Mouse (Mus musculus) embryonic fibroblast, embryonic 13.5 days (primary cell): ENCODE results near the gene Smtn. TPM values are rescaled to one million over a fixed set of nuclear protein-coding genes. Genes with fewer than 3 reads are reported as not detected.

ENCODE experiments used
- H3K27ac ChIP-seq: 2 replicates; pipeline ENCODE4 v1.5.1; 2012; ENCODE audit warnings: low read length, control low read depth, inconsistent platforms; ENCODE audit not compliant: insufficient read depth
- H3K4me1 ChIP-seq: 2 replicates; pipeline ENCODE4 v1.6.1; 2011; ENCODE audit warnings: low read length; ENCODE audit not compliant: control insufficient read depth, insufficient read depth
- H3K4me3 ChIP-seq: 2 replicates; pipeline ENCODE4 v1.5.1; 2011; ENCODE audit warnings: mild to moderate bottlenecking, control low read depth, low read length; ENCODE audit not compliant: insufficient read depth
- CTCF ChIP-seq: IDR thresholded peaks from 2 replicates; pipeline ENCODE4 v1.5.1; 2011; ENCODE audit warnings: mild to moderate bottlenecking, control low read depth, low read length, moderate library complexity, borderline replicate concordance; ENCODE audit not compliant: insufficient read depth
- POLR2A ChIP-seq: IDR thresholded peaks from 2 replicates; pipeline ENCODE4 v1.6.1; 2011; ENCODE audit warnings: low read depth, mild to moderate bottlenecking, control low read depth, low read length, moderate library complexity
- polyA plus RNA-seq: library from polyadenylated mRNA; stranded (reverse); fragments of >200 nt; gene quantifications from 2 replicates; pipeline ENCODE4 v1.2.4, GENCODE M21; 2011; ENCODE audit warnings: low read depth; ENCODE audit not compliant: missing spikeins, insufficient read length

Gene Smtn
- polyA plus RNA-seq, 1 experiment, result 79.0 TPM

DNA sequence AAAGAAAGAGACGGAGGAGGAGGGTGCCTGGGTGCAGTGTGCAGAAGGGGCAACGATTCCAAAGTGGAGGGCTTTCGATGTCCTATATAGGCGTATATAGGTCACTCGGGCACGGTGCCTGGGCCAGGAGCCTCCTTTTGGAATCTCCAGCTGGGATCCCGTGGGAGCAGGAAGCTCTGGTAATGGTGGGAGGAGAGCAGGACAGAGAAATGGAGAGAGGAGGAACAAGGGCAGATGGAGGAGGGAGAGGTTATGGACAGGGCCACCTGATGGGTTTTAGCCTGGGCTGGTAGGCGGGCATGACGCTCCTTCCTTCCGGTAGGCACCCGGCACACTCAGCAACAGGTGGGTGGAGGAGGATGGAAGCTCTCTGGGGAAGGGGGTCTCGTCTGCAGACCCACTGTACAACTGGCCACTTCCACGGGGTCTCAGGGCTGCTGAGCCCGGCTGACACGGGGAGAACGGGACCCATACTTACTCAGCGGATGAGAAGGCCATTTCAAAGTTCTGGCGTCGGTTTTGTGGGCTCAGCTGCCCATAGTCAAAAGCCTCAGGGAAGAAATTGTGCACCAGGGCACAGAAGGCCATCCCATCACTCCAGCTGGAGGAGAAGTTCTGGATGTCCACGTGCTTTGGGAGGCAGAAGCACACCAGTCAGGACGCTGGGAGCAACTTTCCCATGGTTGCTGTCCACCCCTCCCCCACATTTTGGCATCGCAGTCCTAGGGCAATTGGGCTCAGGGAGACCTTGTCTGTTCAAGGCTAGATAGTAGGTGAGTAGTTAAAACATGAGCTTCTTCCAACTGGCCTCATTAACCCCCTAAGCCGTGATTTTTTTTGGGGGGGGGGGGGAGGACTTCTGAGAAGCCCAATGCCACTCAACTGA, 18.8 kb downstream of the Smtn start:
- Histone ChIP-seq H3K4me3 (no peak overlapping the region), H3K4me1 (no peaks in the 10 kb centered on the region), H3K27ac (no peak overlapping the region)
- TF ChIP-seq POLR2A (no peak), CTCF (no peak)

DNA sequence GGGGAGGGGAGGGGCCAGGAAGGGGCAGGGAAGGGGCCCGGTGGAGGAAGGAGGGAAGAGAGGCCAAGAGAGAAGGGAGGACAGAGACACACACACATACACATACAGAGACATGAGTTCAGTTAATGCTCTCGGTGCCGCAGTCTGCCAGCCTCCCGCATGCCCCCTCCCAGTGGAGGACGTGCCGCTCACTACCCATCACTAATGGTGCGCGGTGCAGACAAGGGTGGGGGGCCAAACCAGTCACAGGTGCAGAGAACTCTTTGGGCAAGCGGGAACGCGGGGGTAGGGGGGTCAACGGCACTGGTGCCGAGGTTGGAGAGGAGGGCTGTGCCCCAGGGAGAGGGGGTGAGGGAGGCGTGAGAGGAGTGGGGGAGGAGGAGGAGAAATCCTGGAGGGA, 19.5 kb downstream of the Smtn start:
- no peak for TF ChIP-seq POLR2A
- no peak for TF ChIP-seq CTCF
- no peak overlapping the region for H3K4me3 ChIP-seq

DNA sequence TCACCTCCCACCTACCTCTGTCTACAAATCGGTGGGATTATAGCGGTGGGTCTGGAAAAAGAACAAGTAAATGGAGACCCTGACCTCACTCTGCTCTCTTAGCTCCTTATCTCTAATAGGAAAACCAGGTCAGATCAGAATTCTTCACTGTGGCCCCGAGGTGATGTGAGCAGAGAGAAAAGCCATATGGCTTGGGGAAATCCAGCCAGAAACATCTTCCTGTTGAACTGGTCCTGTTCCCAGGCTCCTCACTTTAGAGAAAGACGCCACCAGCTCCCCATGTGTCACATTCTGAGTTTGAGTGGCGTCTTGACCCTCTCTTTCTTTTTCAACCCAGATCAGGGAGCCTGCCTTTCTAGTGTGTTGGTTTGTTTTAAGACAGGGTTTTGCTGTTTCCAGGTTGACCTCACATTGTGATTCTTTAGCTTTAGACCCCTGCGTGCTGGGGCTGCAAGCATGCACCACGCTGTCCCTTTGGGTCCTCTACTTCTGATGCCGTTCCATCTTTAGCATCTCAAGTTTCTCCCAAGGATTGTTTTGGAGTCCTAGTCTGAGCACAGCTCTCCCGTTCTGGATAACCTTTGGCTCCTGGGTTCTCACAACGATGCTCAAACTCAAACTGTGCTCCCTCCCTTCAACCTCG, 20.5 kb downstream of the Smtn start:
- no peak for TF ChIP-seq CTCF
- TF ChIP-seq POLR2A, result no peak
- H3K4me1 ChIP-seq, result peaks cover 4% of the 10 kb centered on the region; the same call in 1 of the 2 replicates
- no peak overlapping the region for H3K4me3 ChIP-seq
- no peak overlapping the region for H3K27ac ChIP-seq

More for the DNA sequence above, 19.5 kb downstream of the Smtn start:
- H3K27ac ChIP-seq, result no peak overlapping the region
- H3K4me1 ChIP-seq, result peaks cover 2% of the 10 kb centered on the region; the same call in 1 of the 2 replicates

DNA sequence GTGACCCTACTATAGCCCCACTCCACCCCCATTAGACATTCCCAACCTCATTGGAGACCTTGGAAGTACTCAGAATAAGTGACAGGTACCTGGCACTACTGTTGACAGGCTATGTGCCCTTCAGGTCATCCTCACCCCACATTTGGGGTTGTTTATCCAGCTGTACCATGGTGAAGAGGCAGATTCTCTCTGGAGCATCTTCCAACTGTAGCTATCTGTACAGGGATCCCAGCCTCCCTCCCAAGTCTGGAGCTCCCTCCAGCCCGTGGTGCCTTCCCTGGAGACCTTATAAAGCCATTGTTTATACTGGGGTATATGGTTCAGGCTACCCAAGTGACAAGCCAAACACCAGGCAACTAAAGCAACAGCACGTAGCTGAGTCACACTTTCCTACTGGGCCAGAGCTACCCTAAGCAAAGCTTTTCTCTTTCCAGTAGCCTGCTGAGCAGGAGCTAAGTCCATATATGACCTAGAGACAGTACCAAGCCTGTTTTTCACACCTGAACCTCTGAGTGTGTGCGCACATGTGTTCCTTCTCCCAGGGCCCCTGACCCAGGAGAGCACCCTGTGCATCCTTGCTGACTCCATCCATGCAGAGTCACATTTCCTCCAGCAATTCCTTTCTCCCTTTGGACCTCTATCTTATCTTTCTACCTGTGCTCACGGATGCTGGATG, 21.2 kb downstream of the Smtn start:
- TF ChIP-seq POLR2A (no peak), CTCF (no peak)
- Histone ChIP-seq H3K4me1 (peaks cover 4% of the 10 kb centered on the region; the same call in 1 of the 2 replicates), H3K4me3 (no peak overlapping the region), H3K27ac (no peak overlapping the region)

DNA sequence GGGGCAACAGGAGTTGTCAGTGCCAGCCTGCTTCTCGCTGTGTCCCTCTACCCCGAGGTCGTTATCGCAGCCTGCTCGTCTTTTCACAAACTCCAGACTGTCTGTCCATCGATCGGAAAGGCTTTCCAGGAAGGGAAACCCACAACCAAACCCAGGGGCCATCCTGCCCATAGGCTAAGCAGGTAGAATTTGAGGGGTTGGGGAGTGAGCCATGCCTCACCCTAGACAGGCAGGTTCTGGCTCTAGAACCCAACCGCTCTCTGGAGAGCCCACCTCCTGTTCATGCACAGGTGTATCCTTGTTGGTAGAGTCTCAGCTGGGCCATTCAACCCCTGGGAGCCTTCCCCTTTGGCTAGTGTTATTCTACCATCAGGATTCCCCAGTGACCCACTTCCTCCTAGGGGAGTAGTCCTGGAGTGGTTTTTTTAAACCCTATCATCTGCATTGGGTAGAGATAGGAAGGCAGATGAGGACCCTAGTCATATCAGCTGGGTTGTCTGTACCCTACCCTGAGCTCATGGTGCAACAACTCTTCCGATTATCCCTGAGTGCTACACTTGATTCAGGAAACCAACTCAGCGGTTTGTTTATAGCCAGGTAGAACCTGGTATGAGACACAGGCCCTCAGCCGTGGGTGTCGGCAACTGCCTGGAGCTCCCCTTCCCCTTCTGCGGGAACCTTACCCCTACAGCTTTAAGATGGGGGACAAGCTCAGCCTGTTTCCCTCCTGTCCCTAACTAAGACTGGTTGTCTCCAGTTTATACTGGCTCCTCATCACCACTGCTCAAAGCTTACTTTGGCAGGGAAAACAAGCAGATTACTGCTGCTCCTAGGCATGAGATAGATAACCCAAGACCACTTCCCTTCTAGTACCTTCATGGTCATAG, 22.3 kb downstream of the Smtn start:
- TF ChIP-seq POLR2A (0 out of 2 replicates have a peak, but pooled peaks have one; percentile 0), CTCF (no peak)
- H3K4me3 ChIP-seq, result no peak overlapping the region
- H3K4me1 ChIP-seq, result peaks cover 6% of the 10 kb centered on the region
- H3K27ac ChIP-seq, result no peak overlapping the region

DNA sequence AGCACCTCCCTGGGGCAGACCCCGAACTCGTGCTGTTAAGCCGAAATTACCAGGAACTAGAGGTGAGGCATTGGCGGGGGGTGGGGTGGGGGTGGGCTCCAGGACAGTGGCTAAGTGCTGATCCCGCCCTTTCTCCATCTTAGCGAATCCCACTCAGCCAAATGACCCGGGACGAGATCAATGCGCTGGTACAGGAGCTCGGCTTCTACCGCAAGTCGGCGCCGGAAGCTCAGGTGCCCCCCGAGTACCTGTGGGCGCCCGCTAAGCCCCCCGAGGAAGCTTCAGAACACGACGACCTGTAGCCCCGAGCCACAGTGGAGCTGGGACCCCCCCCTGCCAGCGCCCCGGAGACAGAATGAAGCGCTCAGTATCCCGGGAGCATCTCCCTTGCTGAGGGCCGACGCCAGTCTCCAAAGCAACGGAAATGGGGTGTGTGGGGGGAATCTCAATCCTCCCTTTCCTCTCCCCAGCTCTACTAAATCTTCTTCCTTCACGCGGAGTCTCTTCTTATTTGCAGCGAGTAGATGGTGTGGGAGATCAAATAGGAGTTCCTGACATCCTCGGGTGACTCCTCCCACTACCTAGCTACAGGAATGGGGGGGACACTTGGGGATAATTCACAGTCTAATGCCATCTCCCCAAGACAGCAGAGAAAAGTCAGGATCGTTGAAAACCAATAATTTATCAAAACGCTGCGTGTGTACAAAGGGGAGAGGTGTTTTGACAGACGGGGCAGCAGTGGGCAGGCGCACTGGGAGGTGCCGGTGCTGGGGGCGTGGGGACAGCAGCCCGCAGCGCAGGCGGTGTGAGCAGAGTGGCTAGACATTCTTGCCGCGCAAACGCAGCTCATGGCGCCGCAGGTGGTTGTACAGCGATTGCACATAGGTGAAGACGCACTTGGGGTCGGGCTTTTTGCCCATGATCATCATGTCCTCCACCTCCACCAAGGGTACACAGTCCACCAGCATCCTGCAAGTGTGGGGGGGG, 23.3 kb downstream of the Smtn start:
- Histone ChIP-seq H3K27ac (no peak overlapping the region), H3K4me3 (no peak overlapping the region), H3K4me1 (peaks cover 6% of the 10 kb centered on the region)
- TF ChIP-seq CTCF (no peak), POLR2A (peak; percentile 24)

DNA sequence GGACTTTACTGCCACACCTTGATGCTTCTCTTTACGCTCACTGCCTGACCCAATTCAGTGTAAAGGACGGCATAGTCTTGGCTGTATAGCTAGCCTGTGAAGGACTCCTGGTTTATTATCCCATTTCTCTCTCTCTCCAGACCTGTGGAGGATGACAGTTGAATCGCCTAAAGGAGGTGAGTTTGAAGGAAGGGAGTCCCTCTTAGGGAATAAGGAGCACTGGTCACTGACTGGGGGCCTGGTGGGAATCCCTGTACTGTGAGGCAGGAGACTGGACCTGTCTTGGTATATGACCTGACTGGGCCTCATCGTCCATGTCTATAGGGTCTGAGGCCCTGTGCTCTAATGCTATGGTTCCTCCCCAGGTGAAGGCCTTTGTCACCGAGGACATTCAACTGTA, 24.3 kb downstream of the Smtn start:
- H3K4me1 ChIP-seq, result peaks cover 6% of the 10 kb centered on the region
- TF ChIP-seq CTCF (no peak), POLR2A (no peak)
- H3K4me3 ChIP-seq, result peak overlapping the region; percentile 65
- H3K27ac ChIP-seq, result no peak overlapping the region

DNA sequence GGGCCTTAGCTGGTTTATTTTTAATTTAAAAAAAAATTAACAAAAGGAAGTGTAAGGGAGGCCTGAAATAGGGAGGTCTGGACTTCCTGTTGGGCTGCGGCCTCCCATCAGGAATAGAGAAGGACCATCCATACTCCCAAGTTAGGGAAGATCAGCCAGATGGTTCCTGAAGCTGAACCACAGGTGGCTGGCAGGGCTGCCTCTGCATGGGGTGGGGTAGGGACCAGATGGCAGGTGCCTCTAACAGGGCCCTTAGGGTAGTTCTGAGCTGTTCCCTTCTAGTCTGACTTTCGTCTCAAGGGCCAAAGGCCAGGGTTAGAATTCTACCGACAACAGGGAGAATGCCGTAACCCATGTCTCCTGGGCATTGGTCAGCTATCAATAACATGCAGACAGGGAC, 24.8 kb downstream of the Smtn start:
- H3K4me3 ChIP-seq, result peak overlapping the region; percentile 65
- 0 out of 2 replicates have a peak overlapping the region, but pooled peaks have one; percentile 6 for H3K27ac ChIP-seq
- TF ChIP-seq CTCF, result no peak
- no peak for TF ChIP-seq POLR2A
- H3K4me1 ChIP-seq, result peaks cover 6% of the 10 kb centered on the region
